Mouse (Mus musculus) hindbrain, embryonic 12.5 days (tissue): ENCODE data around the gene Ylpm1. TPM values are rescaled to one million over a fixed set of nuclear protein-coding genes. Genes with fewer than 3 reads are reported as not detected.

Source experiments
- ATAC-seq: fragments of 200-750 bp; cut with Nextera tagmentation; 2 replicates; pipeline ENCODE4 v1.8.0; 2017; ENCODE audit warnings: moderate TSS enrichment; ENCODE audit not compliant: low FRiP score
- H3K27ac ChIP-seq: fragments of 300-500 bp; sonication (generic); 2 replicates; pipeline ENCODE4 v1.5.1; 2016; ENCODE audit warnings: mild to moderate bottlenecking
- H3K27me3 ChIP-seq: fragments of 300-500 bp; sonication (generic); 2 replicates; pipeline ENCODE4 v1.6.1; 2016; ENCODE audit warnings: mild to moderate bottlenecking
- H3K36me3 ChIP-seq: fragments of 300-500 bp; sonication (generic); 2 replicates; pipeline ENCODE4 v1.6.1; 2016; ENCODE audit warnings: mild to moderate bottlenecking
- H3K4me1 ChIP-seq: fragments of 300-500 bp; sonication (generic); 2 replicates; pipeline ENCODE4 v1.6.1; 2016
- H3K4me2 ChIP-seq: fragments of 300-500 bp; sonication (generic); replicated peaks from 2 replicates; pipeline ENCODE4 v1.6.1; 2016; ENCODE audit warnings: mild to moderate bottlenecking
- H3K4me3 ChIP-seq: fragments of 300-500 bp; sonication (generic); 2 replicates; pipeline ENCODE4 v1.5.1; 2016; ENCODE audit warnings: mild to moderate bottlenecking
- H3K9ac ChIP-seq: fragments of 300-500 bp; sonication (generic); 2 replicates; pipeline ENCODE4 v1.6.1; 2016; ENCODE audit warnings: mild to moderate bottlenecking, moderate library complexity
- H3K9me3 ChIP-seq: fragments of 300-500 bp; sonication (generic); replicated peaks from 2 replicates; pipeline ENCODE4 v1.6.1; 2016; ENCODE audit warnings: mild to moderate bottlenecking
- WGBS: fragments of 180-500 bp; shearing (Covaris S2); methylation state at CpG from one replicate; pipeline ENCODE4 v1.1.7; 2016; 5-methylcytosine and 5-hydroxymethylcytosine counted together
- polyA plus RNA-seq: library from polyadenylated mRNA; unstranded; fragments of >200 nt; fragmentation: Nextera tagmentation; extraction: Ambion mirVana; gene quantifications from 2 replicates; pipeline ENCODE4 v1.2.1, GENCODE M21; 2016

The Ylpm1 gene
- polyA plus RNA-seq, 1 experiment from 2014 or later = 40.3 TPM

DNA sequence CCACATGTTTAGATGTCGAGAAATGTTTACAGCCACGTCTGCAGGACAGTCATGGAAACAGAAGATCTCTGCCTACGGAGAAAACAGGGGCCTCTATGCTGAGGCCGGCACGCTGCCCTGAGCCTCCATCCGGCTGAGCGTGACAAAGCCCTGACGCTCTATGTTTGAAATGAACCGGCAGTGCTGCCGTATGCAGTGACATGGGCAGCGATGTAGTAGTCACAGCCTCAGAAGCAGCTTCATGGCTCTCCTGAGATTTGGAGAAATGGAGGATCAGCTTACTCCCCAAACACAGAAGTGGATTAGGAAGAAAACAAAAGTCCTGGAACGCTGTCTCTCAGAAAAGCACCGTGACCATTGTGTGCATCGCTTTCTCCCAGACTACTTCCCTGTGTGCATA, 104.9 kb downstream of the Ylpm1 start:
- Histone ChIP-seq H3K4me2 (no peak overlapping the region), H3K9me3 (no peaks in the 10 kb centered on the region), H3K36me3 (no peaks in the 10 kb centered on the region), H3K27me3 (no peaks in the 10 kb centered on the region), H3K9ac (no peak overlapping the region), H3K4me1 (peaks cover 2% of the 10 kb centered on the region; the same call in 1 of the 2 replicates), H3K27ac (no peak overlapping the region), H3K4me3 (no peak overlapping the region)
- WGBS = 50% methylated on average over 14 of the region's 14 CpGs
- no peak for ATAC-seq

GRCm38 (mm10) chr12:85101521-85102106, 105.5 kb downstream of the Ylpm1 start:
- ATAC-seq = no peak
- Histone ChIP-seq H3K9me3 (no peaks in the 10 kb centered on the region), H3K4me3 (no peak overlapping the region), H3K9ac (no peak overlapping the region), H3K4me1 (peaks cover 8% of the 10 kb centered on the region), H3K36me3 (no peaks in the 10 kb centered on the region), H3K4me2 (no peak overlapping the region), H3K27ac (no peak overlapping the region), H3K27me3 (no peaks in the 10 kb centered on the region)
- 86% methylated on average over 5 of the region's 5 CpGs for WGBS

GRCm38 (mm10) chr12:85103096-85103495, 107.0 kb downstream of the Ylpm1 start:
- no peaks in the 10 kb centered on the region for H3K9me3 ChIP-seq
- no peak overlapping the region for H3K27ac ChIP-seq
- H3K4me1 ChIP-seq = peaks cover 9% of the 10 kb centered on the region
- H3K4me2 ChIP-seq = no peak overlapping the region
- WGBS = 87% methylated on average over 8 of the region's 8 CpGs
- ATAC-seq = no peak
- no peak overlapping the region for H3K4me3 ChIP-seq
- no peaks in the 10 kb centered on the region for H3K36me3 ChIP-seq
- no peak overlapping the region for H3K9ac ChIP-seq
- no peaks in the 10 kb centered on the region for H3K27me3 ChIP-seq

- no peaks in the 10 kb centered on the region for H3K27me3 ChIP-seq
- no peak for ATAC-seq
These were observed 108.7 kb downstream of the Ylpm1 start for GRCm38 (mm10) chr12:85104789-85105188.

GRCm38 (mm10) chr12:85106292-85106691, 110.2 kb downstream of the Ylpm1 start:
- Histone ChIP-seq H3K4me1 (peaks cover 14% of the 10 kb centered on the region), H3K4me3 (no peak overlapping the region), H3K36me3 (no peaks in the 10 kb centered on the region), H3K9ac (0 out of 2 replicates have a peak overlapping the region, but pooled peaks have one; percentile 5), H3K4me2 (peak overlapping the region; percentile 35), H3K9me3 (no peaks in the 10 kb centered on the region), H3K27me3 (no peaks in the 10 kb centered on the region), H3K27ac (no peak overlapping the region)
- no peak for ATAC-seq
- 5% methylated on average over 8 of the region's 8 CpGs for WGBS

More at GRCm38 (mm10) chr12:85104789-85105188, 108.7 kb downstream of the Ylpm1 start:
- H3K36me3 ChIP-seq = no peaks in the 10 kb centered on the region
- H3K9ac ChIP-seq = no peak overlapping the region
- no peak overlapping the region for H3K4me2 ChIP-seq
- H3K4me3 ChIP-seq = no peak overlapping the region
- no peaks in the 10 kb centered on the region for H3K9me3 ChIP-seq
- WGBS = 89% methylated on average over 8 of the region's 8 CpGs
- H3K27ac ChIP-seq = no peak overlapping the region
- H3K4me1 ChIP-seq = peaks cover 10% of the 10 kb centered on the region

- peaks cover 33% of the 10 kb centered on the region for H3K4me1 ChIP-seq
- peaks cover 3% of the 10 kb centered on the region; the same call in 1 of the 2 replicates for H3K36me3 ChIP-seq
- H3K9ac ChIP-seq = no peak overlapping the region
- H3K4me2 ChIP-seq = no peak overlapping the region
- H3K4me3 ChIP-seq = no peak overlapping the region
- H3K27ac ChIP-seq = no peak overlapping the region
- H3K27me3 ChIP-seq = no peaks in the 10 kb centered on the region
- no peak for ATAC-seq
- H3K9me3 ChIP-seq = no peaks in the 10 kb centered on the region
- WGBS = 71% methylated on average over 3 of the region's 3 CpGs
These were observed 112.5 kb downstream of the Ylpm1 start for GRCm38 (mm10) chr12:85108643-85109042.

DNA sequence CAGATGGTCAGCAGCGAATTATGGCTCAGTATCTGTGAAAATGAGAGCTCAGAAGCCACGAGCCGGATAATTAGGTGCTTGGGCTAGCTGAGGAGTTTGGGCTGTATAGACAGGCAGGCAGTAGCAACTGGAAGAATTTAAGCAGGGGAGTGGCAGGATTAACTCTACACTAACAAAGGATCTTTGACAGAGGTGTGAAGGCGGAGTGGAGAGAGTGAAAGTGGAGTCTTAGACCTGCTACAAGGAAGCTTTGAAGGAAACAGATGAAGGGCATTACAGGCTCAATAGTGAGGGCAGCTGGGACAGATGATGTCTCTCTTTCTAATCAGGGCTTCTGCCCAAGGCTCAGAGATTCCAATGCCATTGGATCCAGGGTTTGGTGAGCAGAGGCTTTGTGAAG, 113.3 kb downstream of the Ylpm1 start:
- Histone ChIP-seq H3K9me3 (no peaks in the 10 kb centered on the region), H3K9ac (peak overlapping the region; percentile 92; the same call in 1 of the 2 replicates), H3K4me3 (no peak overlapping the region), H3K27ac (no peak overlapping the region), H3K4me2 (peak overlapping the region; percentile 75; the same call in 1 of the 2 replicates), H3K4me1 (peaks cover 33% of the 10 kb centered on the region), H3K27me3 (no peaks in the 10 kb centered on the region), H3K36me3 (peaks cover 3% of the 10 kb centered on the region; the same call in 1 of the 2 replicates)
- ATAC-seq = no peak
- WGBS = 69% methylated on average over 4 of the region's 4 CpGs

DNA sequence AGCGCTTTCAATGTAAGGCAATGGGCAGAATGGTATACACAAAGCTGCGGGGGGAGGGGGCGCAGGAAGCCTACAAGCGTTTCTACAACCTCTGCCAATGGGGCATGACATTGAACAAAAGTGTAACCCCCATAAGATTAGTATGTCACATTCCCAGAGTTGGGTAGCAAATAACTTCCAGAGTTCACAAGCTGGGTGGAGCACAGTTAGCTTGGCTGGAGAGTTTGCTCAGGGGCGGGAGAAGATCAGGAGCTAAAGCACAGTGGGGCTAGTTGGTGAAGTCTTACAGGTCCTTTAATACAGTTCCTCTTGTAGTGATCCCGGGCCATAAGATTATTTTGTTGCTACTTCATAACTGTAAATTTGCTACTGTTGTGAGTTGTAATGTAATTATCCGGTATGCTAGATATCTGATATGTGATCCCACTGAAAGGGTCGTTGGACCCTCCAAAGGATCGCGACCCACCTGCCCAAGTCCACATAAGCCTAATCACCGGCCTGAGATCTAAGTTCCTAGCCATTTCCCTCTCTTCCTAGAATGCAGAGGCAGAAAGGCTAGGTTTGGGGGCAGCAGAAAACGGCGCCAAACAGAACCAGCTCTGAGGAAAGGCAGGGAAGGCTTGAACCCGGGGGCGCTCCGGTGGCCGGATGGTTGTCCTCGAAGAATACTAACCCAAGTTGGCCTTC, 114.0 kb downstream of the Ylpm1 start:
- H3K9ac ChIP-seq = peak overlapping the region; percentile 92
- peak overlapping the region; percentile 81 for H3K4me3 ChIP-seq
- peaks cover 3% of the 10 kb centered on the region; the same call in 1 of the 2 replicates for H3K36me3 ChIP-seq
- 15% methylated on average over 18 of the region's 18 CpGs for WGBS
- no peaks in the 10 kb centered on the region for H3K27me3 ChIP-seq
- H3K4me1 ChIP-seq = peaks cover 33% of the 10 kb centered on the region
- ATAC-seq = peak; percentile 49
- no peaks in the 10 kb centered on the region for H3K9me3 ChIP-seq
- peak overlapping the region; percentile 75 for H3K4me2 ChIP-seq
- peak overlapping the region; percentile 78 for H3K27ac ChIP-seq

DNA sequence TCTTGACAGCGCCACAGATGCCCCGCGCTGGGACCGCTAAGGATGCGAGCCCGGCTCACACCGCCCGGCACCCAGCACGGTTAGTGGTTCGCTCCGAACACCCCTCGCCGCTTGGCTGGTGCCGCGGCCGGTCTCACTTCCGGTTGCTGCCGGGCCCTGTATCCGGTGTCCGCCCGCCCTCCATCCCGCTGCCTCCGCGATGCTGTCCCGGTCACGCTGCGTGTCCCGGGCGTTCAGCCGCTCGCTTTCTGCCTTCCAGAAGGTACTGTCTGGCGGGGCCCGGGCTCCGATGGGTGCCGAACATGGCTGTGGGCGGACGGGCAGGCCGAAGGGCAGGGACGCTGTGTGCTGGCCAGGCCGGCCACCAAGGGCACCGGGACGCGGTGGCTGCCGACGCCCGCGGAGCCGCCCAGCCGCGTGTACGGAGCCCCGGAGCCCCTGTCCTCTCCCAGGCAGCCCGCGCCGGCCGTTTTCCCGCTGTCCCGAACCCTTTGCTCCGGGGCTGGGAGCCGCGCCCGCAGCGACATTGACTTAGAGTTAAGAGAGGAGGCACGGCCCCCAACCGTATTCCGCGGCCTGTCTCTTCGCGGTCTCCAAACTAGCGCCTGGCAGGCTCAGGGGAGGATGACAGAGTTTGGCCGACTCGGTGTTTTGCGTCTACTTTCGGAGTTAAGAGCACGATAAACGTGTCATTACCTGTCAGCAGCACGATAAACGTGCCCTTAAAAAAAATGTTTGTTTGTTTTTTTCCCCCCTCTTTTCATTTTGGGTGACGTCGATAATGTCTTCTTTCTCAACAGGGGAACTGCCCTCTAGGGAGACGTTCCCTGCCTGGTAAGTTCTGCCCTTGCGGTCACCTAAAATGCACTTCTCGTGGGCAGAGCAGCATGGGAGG, 114.8 kb downstream of the Ylpm1 start, which contains the start of the genes Prox2 and Dlst:
TSS of gene Prox2 (minus strand) at position 62 of the 895 bp plus-strand sequence.
TSS of gene Dlst (plus strand) at position 136 of the 895 bp plus-strand sequence.
- Histone ChIP-seq H3K36me3 (peaks cover 3% of the 10 kb centered on the region; the same call in 1 of the 2 replicates), H3K4me1 (peaks cover 33% of the 10 kb centered on the region), H3K4me2 (peak within 1 kb of the TSS; percentile 75), H3K4me3 (peak within 1 kb of the TSS; percentile 81), H3K27me3 (no peaks in the 10 kb centered on the region), H3K9ac (peak within 1 kb of the TSS; percentile 92), H3K27ac (peak within 1 kb of the TSS; percentile 78), H3K9me3 (no peaks in the 10 kb centered on the region)
- peak; percentile 97 for ATAC-seq
- under 1% methylated on average over 83 of the region's 83 CpGs for WGBS

- peaks cover 26% of the 10 kb centered on the region for H3K4me1 ChIP-seq
- no peak overlapping the region for H3K9ac ChIP-seq
- H3K36me3 ChIP-seq = peaks cover 11% of the 10 kb centered on the region; the same call in 1 of the 2 replicates
- no peak for ATAC-seq
- 91% methylated on average over 7 of the region's 7 CpGs for WGBS
- H3K9me3 ChIP-seq = no peaks in the 10 kb centered on the region
- H3K4me2 ChIP-seq = peak overlapping the region; percentile 75; the same call in 1 of the 2 replicates
- no peaks in the 10 kb centered on the region for H3K27me3 ChIP-seq
- H3K27ac ChIP-seq = no peak overlapping the region
- no peak overlapping the region for H3K4me3 ChIP-seq
These were observed 116.6 kb downstream of the Ylpm1 start for GRCm38 (mm10) chr12:85112550-85113251.

- Histone ChIP-seq H3K4me3 (no peak overlapping the region), H3K36me3 (peaks cover 17% of the 10 kb centered on the region; the same call in 1 of the 2 replicates), H3K9me3 (no peaks in the 10 kb centered on the region), H3K9ac (no peak overlapping the region), H3K27me3 (no peaks in the 10 kb centered on the region), H3K27ac (no peak overlapping the region), H3K4me1 (peaks cover 26% of the 10 kb centered on the region), H3K4me2 (no peak overlapping the region)
- no peak for ATAC-seq
- 96% methylated on average over 3 of the region's 3 CpGs for whole genome bisulfite sequencing
These were observed 117.2 kb downstream of the Ylpm1 start for GRCm38 (mm10) chr12:85113337-85113736.
